Mouse (Mus musculus): ENCODE measurements around the gene Tnk2. TPM values are rescaled to one million over a fixed set of nuclear protein-coding genes. Genes with fewer than 3 reads are reported as not detected.
A peak's percentile ranks its signal among the peaks of the same experiment; 100 is the strongest.

Gene Tnk2
- 10 to 100 TPM; 31.1 to 36.4 TPM for total RNA-seq (2021)
- long read RNA-seq, experiment 1, partial matches to known transcripts = 6 of 7 reads
- long read RNA-seq, experiment 1, other reads (novel, unspliced or antisense) = 1 of 7 reads
- long read RNA-seq, experiment 2, full-length matches to known transcripts = 1 of 5 reads
- long read RNA-seq, experiment 2, partial matches to known transcripts = 2 of 5 reads
- long read RNA-seq, experiment 2, other reads (novel, unspliced or antisense) = 2 of 5 reads

- DNase-seq = peak; percentile 93 to 95
These were observed at the start of gene Tnk2 for GRCm38 (mm10) chr16:32643661-32644061. Gene Tnk2, plus strand, starts transcription at chr16:32643874.

- no peak for DNase-seq
These were observed 49.8 kb upstream of the Tnk2 start for GRCm38 (mm10) chr16:32593916-32594315.

GRCm38 (mm10) chr16:32594701-32595100 lies 49.0 kb upstream of the Tnk2 start:
- DNase-seq = no peak

- peak; percentile 38 to 42 for DNase-seq
These were observed 48.4 kb upstream of the Tnk2 start for GRCm38 (mm10) chr16:32595142-32595855.

- peak; percentile 56 to 63 for DNase-seq
These were observed 45.7 kb upstream of the Tnk2 start for GRCm38 (mm10) chr16:32597909-32598381.

GRCm38 (mm10) chr16:32599151-32599550 lies 44.5 kb upstream of the Tnk2 start:
- peak in 1 of 2 experiments; percentile 14 for DNase-seq

- no peak for DNase-seq
These were observed 41.4 kb upstream of the Tnk2 start for GRCm38 (mm10) chr16:32602193-32602685.

- no peak for DNase-seq
These were observed 35.9 kb upstream of the Tnk2 start for GRCm38 (mm10) chr16:32607562-32608343.

- DNase-seq = no peak
These were observed 35.3 kb upstream of the Tnk2 start for GRCm38 (mm10) chr16:32608344-32608711.

- DNase-seq = peak; percentile 97 to 98
These were observed 34.8 kb upstream of the Tnk2 start, which contains the start of gene Tfrc for GRCm38 (mm10) chr16:32608712-32609400. Gene Tfrc, plus strand, starts transcription at chr16:32608920.

GRCm38 (mm10) chr16:32609401-32609779 lies 34.3 kb upstream of the Tnk2 start:
- peak in 1 of 2 experiments; percentile 12 for DNase-seq

GRCm38 (mm10) chr16:32610460-32611255 lies 33.0 kb upstream of the Tnk2 start:
- DNase-seq = no peak

GRCm38 (mm10) chr16:32612052-32612451 lies 31.6 kb upstream of the Tnk2 start:
- no peak for DNase-seq

GRCm38 (mm10) chr16:32613269-32613834 lies 30.3 kb upstream of the Tnk2 start:
- DNase-seq = no peak

- no peak for DNase-seq
These were observed 29.6 kb upstream of the Tnk2 start for GRCm38 (mm10) chr16:32614047-32614446.

GRCm38 (mm10) chr16:32618946-32619345 lies 24.7 kb upstream of the Tnk2 start:
- no peak for DNase-seq

- no peak for DNase-seq
These were observed 15.5 kb upstream of the Tnk2 start for GRCm38 (mm10) chr16:32628140-32628539.

GRCm38 (mm10) chr16:32632328-32632824 lies 11.3 kb upstream of the Tnk2 start:
- DNase-seq = no peak

GRCm38 (mm10) chr16:32633486-32634012 lies 10.1 kb upstream of the Tnk2 start:
- no peak for DNase-seq

- no peak for DNase-seq
These were observed 9.5 kb upstream of the Tnk2 start for GRCm38 (mm10) chr16:32634183-32634582.

Measured in adrenal gland, postnatal 36 days (tissue).